Mouse (Mus musculus) bone marrow, adult 2 months (tissue): ENCODE data around the gene Slc17a1.

Experiments used
- CTCF ChIP-seq: fragments of 200-500 bp; IDR thresholded peaks from 2 replicates; pipeline ENCODE4 v1.5.1; 2011; ENCODE audit warnings: low read length, control low read depth; ENCODE audit not compliant: control insufficient read depth, insufficient read depth
- POLR2A ChIP-seq: fragments of 200-500 bp; IDR thresholded peaks from 2 replicates; pipeline ENCODE4 v1.6.1; 2011; ENCODE audit warnings: low read depth, mild to moderate bottlenecking, control low read depth, low read length, borderline replicate concordance; ENCODE audit not compliant: control insufficient read depth

DNA sequence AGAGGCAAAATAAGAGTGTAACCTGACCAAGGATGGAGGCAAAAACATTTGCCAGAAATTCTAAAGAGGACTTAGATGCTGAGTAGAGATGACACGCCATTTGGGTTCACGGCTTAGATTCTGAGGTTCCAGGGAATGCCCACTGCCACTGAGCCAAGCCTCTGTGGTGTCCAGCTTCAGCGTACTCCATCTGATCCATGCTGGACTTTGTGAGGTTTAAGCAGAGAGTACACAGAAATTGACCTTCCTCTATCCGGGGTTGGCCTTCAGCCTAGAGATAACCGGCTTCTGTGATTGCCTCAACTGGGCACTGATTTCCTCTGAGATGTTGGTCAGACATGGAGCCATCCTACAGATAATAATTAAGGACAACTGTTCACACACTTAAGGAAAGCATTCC is 30.9 kb upstream of the Slc17a1 start:
- no peak for TF ChIP-seq CTCF
- TF ChIP-seq POLR2A: no peak
